Mouse (Mus musculus) 3T3-L1 (cell line): ENCODE results near the gene Ubac2.

Experiments used
- DNase-seq: peaks from one replicate; pipeline ENCODE4 v3.0.0-alpha.2; 2015; ENCODE audit warnings: low read depth, low spot score

The Ubac2 gene

GRCm38 (mm10) chr14:122000346-122001105 lies 122.1 kb downstream of the Ubac2 start:
- DNase-seq: no peak

GRCm38 (mm10) chr14:122002224-122002623 lies 123.8 kb downstream of the Ubac2 start:
- no peak for DNase-seq

- DNase-seq: no peak
These were observed 125.4 kb downstream of the Ubac2 start for GRCm38 (mm10) chr14:122003812-122004211.

- DNase-seq: no peak
These were observed 129.8 kb downstream of the Ubac2 start for GRCm38 (mm10) chr14:122008261-122008660.

DNA sequence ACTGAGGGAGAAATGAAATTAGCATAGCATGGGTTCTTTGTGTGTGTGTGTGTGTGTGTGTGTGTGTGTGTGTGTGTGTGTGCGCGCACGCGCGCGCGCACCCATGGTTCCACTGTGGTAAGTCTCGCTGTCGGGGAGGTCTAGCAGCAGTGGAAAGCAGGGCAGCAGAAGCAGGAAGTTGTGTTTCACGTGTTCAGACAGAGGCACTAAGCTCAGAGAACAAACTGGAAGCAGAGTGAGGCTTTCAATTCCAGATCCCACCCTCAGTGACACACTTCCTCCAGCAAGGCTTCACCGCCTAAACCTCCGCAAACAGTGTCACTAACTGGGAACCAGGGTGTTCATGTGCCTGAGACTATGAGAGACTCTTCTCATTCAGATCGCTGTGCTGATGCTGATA lies 131.1 kb downstream of the Ubac2 start:
- DNase-seq: no peak

DNA sequence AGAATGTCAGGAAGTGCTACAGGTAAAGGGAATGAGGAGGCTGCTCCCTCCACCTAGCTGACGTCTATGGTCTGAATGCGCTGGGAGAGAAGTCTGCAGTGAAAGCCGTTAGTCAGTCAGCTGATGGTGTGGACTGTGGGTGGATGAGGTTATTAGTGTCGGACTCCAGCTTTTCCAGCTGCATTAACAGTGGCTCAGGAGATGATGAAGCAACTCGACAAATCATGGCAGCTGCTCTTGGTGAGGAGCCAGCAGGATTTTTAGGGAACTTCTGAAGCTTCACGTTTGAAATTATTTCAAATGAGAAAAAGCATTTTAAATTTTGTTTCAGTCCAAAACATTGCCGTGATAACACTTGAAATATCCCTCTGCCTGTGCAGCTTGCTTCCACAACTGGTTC lies 131.9 kb downstream of the Ubac2 start:
- no peak for DNase-seq

- no peak for DNase-seq
These were observed 133.3 kb downstream of the Ubac2 start for GRCm38 (mm10) chr14:122011768-122012167.

GRCm38 (mm10) chr14:122012193-122012592 lies 133.8 kb downstream of the Ubac2 start:
- DNase-seq: no peak

- DNase-seq: no peak
These were observed 134.4 kb downstream of the Ubac2 start for GRCm38 (mm10) chr14:122012814-122013213.

DNA sequence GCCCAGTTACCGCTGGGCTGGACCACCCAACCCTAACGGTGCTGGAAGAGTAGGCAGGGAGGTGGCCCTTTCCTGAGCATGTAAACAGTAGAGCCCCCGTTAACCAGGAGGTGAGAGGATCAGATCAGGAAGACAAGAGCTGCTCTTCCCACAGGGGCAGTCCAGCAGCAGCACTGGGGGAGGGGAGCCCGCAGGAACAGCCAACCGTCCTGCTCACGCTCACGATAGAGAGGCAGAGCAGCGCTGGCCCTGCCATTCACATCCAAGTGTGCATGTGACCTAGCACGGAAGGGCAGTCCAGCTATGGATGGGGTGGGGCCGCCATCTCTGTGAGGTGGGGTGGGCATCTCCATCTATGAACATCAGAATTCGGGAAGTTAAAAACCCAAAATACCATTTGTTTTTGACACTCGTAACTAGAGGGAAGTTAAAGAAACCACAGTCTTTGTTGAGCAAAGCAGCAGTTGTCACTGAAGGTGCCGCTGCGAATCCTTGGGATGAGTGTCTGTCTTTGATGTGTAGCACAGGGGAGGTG lies 135.1 kb downstream of the Ubac2 start:
- no peak for DNase-seq

- DNase-seq: no peak
These were observed 139.5 kb downstream of the Ubac2 start for GRCm38 (mm10) chr14:122017958-122018357.

DNA sequence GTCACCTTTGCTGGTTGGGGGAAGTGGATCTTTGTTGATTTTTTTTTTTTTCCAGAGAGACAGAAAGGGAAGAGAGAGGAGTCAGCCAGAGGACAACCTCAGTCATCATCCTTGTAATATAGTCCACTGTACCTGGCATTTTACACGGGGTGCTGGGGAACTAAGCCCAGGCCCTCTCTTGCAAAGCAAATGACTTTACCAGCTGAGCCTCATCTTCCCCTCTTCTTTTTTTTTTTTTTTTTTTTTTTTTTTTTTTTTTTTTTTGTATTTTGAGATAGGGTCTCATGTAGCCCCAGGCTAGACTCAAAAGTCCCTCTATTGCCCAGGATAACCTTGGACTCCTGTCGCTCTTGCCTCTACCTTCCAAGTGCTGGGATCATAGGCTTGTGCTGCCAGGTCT lies 141.0 kb downstream of the Ubac2 start:
- no peak for DNase-seq

- DNase-seq: no peak
These were observed 142.1 kb downstream of the Ubac2 start for GRCm38 (mm10) chr14:122020567-122020966.

DNA sequence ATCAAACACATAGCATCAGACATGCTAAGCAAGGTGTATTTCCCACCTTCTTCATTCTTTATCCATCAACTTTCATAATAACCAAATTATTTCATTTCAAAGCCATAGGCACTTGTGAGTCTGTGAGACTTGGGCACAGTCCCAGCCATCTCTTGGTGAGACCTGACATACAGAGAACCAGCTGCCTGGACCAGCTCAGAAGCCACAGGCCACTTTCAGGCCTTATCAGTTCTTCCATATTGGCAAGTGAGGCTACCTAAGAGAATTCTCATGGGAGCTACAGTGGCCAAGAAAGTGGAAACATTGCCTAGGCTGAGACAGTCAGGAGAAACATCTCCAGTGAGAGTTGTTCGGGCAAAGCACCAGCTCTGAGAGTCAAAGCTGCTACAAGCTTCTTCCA lies 144.6 kb downstream of the Ubac2 start:
- DNase-seq: no peak

DNA sequence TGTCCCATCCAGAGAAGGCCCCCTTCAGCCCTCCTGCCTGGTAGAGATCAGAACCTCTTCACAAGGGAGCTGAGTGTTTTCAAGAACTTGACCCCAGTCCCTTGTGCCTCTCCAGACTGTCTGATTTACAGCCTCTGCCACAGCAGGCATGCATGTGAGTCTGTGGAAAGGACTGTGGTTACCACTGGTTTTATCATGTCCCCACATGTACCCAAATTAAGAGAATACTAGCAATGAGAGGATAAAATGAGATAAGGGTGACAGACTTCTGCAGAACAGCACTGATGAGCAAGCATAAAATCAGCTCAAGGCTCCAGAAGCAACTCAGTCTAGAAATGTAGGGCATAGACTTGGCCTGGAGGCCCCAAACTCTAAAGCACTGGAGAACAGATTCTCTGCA lies 145.5 kb downstream of the Ubac2 start:
- no peak for DNase-seq

DNA sequence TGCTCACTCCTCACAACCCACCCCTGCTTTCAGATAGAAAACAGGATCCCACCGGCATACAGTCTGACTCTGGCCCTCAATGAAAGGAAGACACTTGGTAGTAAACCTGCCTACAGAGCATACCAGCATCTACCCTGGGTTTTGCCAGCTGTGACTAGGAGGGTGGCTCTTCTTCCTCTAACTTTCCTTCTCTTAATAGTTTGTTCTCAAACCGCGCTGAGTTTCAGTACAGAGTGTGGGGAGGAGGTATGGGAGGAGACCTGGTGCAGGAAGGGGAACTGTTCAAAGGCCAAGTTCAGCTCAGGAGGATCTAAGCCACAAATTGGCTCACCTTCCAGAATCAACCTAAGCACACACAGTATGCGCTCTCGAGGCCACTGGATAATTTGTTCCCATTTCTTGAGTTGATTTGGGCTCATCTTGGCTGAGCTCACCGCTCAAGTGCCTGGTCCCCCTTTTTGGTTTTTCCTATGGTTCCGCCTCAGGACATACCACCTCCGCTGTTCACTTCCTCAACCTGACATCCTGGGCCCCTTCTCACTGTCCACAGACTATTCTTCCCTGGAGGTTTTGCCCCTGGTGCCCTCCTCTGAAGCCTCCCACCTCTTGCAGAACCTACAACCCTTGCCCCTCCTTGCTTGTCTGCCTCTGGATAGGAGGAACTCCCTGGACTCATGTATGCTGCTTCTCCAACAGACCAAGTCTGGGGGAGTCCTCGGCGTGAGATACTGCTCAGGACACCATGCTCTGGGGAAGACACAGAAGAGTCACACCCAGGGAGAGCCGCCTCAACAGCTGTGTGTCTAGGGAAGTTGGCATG lies 150.7 kb downstream of the Ubac2 start:
- no peak for DNase-seq

GRCm38 (mm10) chr14:122029851-122030250 lies 151.4 kb downstream of the Ubac2 start:
- DNase-seq: no peak

GRCm38 (mm10) chr14:122032045-122032444 lies 153.6 kb downstream of the Ubac2 start:
- DNase-seq: no peak

- DNase-seq: no peak
These were observed 156.0 kb downstream of the Ubac2 start, which contains the start of gene Timm8a2 for GRCm38 (mm10) chr14:122034451-122034850. Timm8a2 (plus strand) TSS chr14:122034674.

- DNase-seq: no peak
These were observed 156.8 kb downstream of the Ubac2 start for GRCm38 (mm10) chr14:122035181-122035580.

DNA sequence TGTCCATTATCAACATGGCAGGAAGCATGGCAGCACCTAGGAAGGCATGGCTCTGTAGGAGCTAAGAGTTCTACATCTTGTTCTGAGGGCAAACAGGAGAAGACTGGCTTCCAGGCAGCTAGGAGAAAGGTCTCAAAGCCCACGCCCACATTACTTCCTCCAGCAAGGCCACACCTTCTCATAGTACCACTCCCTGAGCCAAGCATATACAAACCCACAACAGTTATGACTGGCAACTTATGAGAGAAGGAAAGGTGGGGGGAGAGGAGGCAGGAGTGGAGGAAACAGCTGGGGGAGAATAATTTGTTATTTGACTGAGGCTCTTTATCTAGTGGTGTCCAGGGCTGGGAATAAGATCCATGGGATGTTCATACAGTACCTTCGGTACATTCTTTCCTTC lies 157.4 kb downstream of the Ubac2 start:
- DNase-seq: no peak

GRCm38 (mm10) chr14:122038874-122039647 lies 160.6 kb downstream of the Ubac2 start:
- no peak for DNase-seq
